Mouse (Mus musculus) liver, postnatal 0 days (tissue): ENCODE measurements around the gene Tnik.

ENCODE experiments used
- CTCF ChIP-seq: sonication (generic); IDR thresholded peaks from 2 replicates; pipeline ENCODE4 v1.5.1; 2016; ENCODE audit warnings: antibody characterized with exemption, low read depth
- EP300 ChIP-seq: IDR thresholded peaks from 2 replicates; pipeline ENCODE4 v1.6.1; 2016; ENCODE audit warnings: antibody characterized with exemption, low read depth, mild to moderate bottlenecking

DNA sequence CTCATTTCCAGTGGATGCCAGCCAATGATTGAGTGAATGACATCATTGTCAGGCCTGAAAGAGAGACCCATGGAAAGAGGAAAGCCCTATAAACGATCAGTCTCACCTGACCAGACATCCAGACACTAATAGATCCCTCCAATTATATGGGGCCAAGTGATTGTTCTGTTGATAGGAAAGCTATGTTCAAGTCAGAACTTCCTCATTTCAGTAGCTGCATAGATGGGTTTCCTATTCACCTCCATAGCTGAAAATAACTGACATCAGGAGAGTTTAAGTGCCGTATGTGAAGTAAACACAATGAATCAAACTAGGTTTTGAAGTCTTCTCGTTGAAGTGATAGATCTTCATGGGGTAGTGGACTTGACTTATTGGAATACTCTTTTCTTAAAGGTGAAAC lies 239.7 kb downstream of the Tnik start:
- TF ChIP-seq CTCF, result no peak
- TF ChIP-seq EP300, result no peak
